Mouse (Mus musculus): ENCODE data around the gene Chrd.

GRCm38 (mm10) chr16:20715976-20716840 lies 16.7 kb upstream of the Chrd start:
- TF ChIP-seq CTCF (IDR thresholded peaks at IDR 0.05; ENCODE audit: insufficient read depth, low read depth, low read length) (no peak), POLR2A (IDR thresholded peaks at IDR 0.05; ENCODE audit: insufficient read depth, low read depth, low read length) (peak; percentile 72)

Data from olfactory bulb, adult 2 months (tissue).